Mouse (Mus musculus): ENCODE measurements around the gene Socs5.
"Not testable (repeated sequence)": the region's sequence is repeated elsewhere in the genome, so short reads cannot be mapped to it uniquely, and the experiment has no call there.

The Socs5 gene

GRCm38 (mm10) chr17:87107623-87108221, at the start of gene Socs5:
Gene Socs5, plus strand, starts transcription at chr17:87107679.
- DNase-seq (ENCODE audit: extremely low spot score): no peak

- no peak for DNase-seq (ENCODE audit: extremely low spot score)
Observed at GRCm38 (mm10) chr17:87062639-87063038, 44.8 kb upstream of the Socs5 start.

GRCm38 (mm10) chr17:87063461-87063860, 44.0 kb upstream of the Socs5 start:
- DNase-seq (ENCODE audit: extremely low spot score): no peak

- no peak for DNase-seq (ENCODE audit: extremely low spot score)
Observed at GRCm38 (mm10) chr17:87063969-87064368, 43.5 kb upstream of the Socs5 start.

- DNase-seq (ENCODE audit: extremely low spot score): no peak
Observed at GRCm38 (mm10) chr17:87068997-87069396, 38.5 kb upstream of the Socs5 start.

GRCm38 (mm10) chr17:87072183-87072582, 35.3 kb upstream of the Socs5 start:
- not testable (repeated sequence) for DNase-seq (ENCODE audit: extremely low spot score)

- no peak for DNase-seq (ENCODE audit: extremely low spot score)
Observed at GRCm38 (mm10) chr17:87072766-87073440, 34.6 kb upstream of the Socs5 start.

- DNase-seq (ENCODE audit: extremely low spot score): no peak
Observed at GRCm38 (mm10) chr17:87073470-87073869, 34.0 kb upstream of the Socs5 start.

- DNase-seq (ENCODE audit: extremely low spot score): not testable (repeated sequence)
Observed at GRCm38 (mm10) chr17:87078217-87078616, 29.3 kb upstream of the Socs5 start.

GRCm38 (mm10) chr17:87080724-87081123, 26.8 kb upstream of the Socs5 start:
- DNase-seq (ENCODE audit: extremely low spot score): no peak

GRCm38 (mm10) chr17:87082547-87082946, 24.9 kb upstream of the Socs5 start:
- DNase-seq (ENCODE audit: extremely low spot score): no peak

GRCm38 (mm10) chr17:87083671-87084070, 23.8 kb upstream of the Socs5 start:
- no peak for DNase-seq (ENCODE audit: extremely low spot score)

GRCm38 (mm10) chr17:87085726-87086125, 21.8 kb upstream of the Socs5 start:
- no peak for DNase-seq (ENCODE audit: extremely low spot score)

GRCm38 (mm10) chr17:87089296-87089695, 18.2 kb upstream of the Socs5 start:
- no peak for DNase-seq (ENCODE audit: extremely low spot score)

GRCm38 (mm10) chr17:87093061-87093460, 14.4 kb upstream of the Socs5 start:
- no peak for DNase-seq (ENCODE audit: extremely low spot score)

GRCm38 (mm10) chr17:87096951-87097350, 10.5 kb upstream of the Socs5 start:
- no peak for DNase-seq (ENCODE audit: extremely low spot score)

- no peak for DNase-seq (ENCODE audit: extremely low spot score)
Observed at GRCm38 (mm10) chr17:87097576-87097975, 9.9 kb upstream of the Socs5 start.

- DNase-seq (ENCODE audit: extremely low spot score): no peak
Observed at GRCm38 (mm10) chr17:87100947-87101346, 6.5 kb upstream of the Socs5 start.

- DNase-seq (ENCODE audit: extremely low spot score): no peak
Observed at GRCm38 (mm10) chr17:87102636-87103035, 4.8 kb upstream of the Socs5 start.

GRCm38 (mm10) chr17:87103060-87103459, 4.4 kb upstream of the Socs5 start:
- no peak for DNase-seq (ENCODE audit: extremely low spot score)

- no peak for DNase-seq (ENCODE audit: extremely low spot score)
Observed at GRCm38 (mm10) chr17:87104276-87104675, 3.2 kb upstream of the Socs5 start.

- DNase-seq (ENCODE audit: extremely low spot score): no peak
Observed at GRCm38 (mm10) chr17:87105941-87106340, 1.5 kb upstream of the Socs5 start.

- DNase-seq (ENCODE audit: extremely low spot score): peak; percentile 98
Observed at GRCm38 (mm10) chr17:87106691-87107523, 572 bp upstream of the Socs5 start.
